ENCODE assay signal across 8 mouse cellular contexts in the genomic region with DNA sequence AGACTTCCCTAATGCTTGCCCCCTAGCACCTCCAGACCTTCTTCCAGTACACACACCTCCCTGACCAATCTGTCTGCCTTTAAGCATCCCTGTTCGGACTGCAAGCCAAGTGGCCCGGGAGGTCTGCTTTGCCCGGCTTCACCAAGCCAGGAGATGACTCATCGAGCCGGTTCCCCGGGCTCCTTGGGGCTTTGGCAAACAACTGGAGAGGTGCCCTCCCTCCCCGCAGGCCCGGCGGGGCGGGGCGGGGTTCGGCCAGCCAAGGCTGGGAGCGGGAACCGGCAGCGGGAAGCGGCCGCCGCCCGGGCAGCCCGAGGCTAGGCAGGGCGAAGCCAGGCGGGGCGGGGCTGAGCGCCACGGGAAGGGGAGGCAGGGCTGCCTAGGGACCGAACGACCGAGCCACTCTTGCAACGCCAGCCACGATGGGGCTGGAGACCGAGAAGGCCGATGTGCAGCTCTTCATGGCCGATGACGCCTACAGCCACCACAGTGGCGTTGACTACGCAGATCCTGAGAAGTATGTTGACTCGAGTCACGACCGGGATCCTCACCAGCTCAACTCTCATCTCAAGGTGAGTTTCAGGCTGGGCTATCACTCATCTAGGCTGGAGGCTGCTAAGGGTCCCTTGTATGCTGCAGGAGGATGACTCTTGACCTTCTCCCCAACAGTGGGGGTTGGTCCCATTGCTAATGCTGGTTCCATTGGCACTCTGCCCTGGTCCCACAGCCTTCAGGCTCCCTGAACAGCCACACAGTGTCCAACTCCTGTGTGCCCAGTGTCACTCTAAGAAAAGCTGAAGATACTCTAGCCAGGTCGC. TPM values are rescaled to one million over a fixed set of nuclear protein-coding genes. Genes with fewer than 3 reads are reported as not detected.
DNase-seq lines count a peak whose midpoint lies in the region; ATAC-seq and TF ChIP-seq lines count a peak whose summit lies in the region.

Gene Cav2 (plus strand): TSS at position 247 of the 818 bp plus-strand sequence.

- H3K9ac ChIP-seq in forebrain, embryonic 15.5 days (replicated peaks) = peak within 1 kb of the TSS; percentile 54
- peak within 1 kb of the TSS; percentile 32; the same call in 1 of the 2 replicates for H3K9ac ChIP-seq in liver, embryonic 16.5 days (ENCODE audit: low read depth, low read length)
- H3K9ac ChIP-seq in neural tube, embryonic 11.5 days (ENCODE audit: low read length) = peak within 1 kb of the TSS; percentile 69

- H3K36me3 ChIP-seq in E14TG2a.4 (ENCODE audit: insufficient read depth, low read length) = no peaks in the 10 kb centered on the region
- no peaks in the 10 kb centered on the region for H3K36me3 ChIP-seq in forebrain, embryonic 15.5 days
- H3K36me3 ChIP-seq in liver, embryonic 16.5 days (ENCODE audit: control insufficient read depth, insufficient read depth) = no peaks in the 10 kb centered on the region
- H3K36me3 ChIP-seq in neural tube, embryonic 11.5 days (ENCODE audit: control insufficient read depth, insufficient read depth, low read length) = no peaks in the 10 kb centered on the region
- no peaks in the 10 kb centered on the region for H3K36me3 ChIP-seq in testis, adult 2 months (ENCODE audit: control insufficient read depth, insufficient read depth, low read length)

- DNase-seq in cerebellum, adult 11 months = peak; percentile 62
- DNase-seq in heart, postnatal 10 days = peak; percentile 83 to 87
- DNase-seq in kidney, postnatal 4 days = peak; percentile 76 to 85
- DNase-seq in neural tube, embryonic 11.5 days (ENCODE audit: low spot score) = peak; percentile 65

- TF ChIP-seq CTCF in E14TG2a.4 (conservative IDR thresholded peaks at IDR 0.05; ENCODE audit: low read length) = no peak
- no peak for TF ChIP-seq CTCF in testis, adult 2 months (IDR thresholded peaks at IDR 0.05; ENCODE audit: control insufficient read depth, insufficient read depth, insufficient replicate concordance, low read depth, low read length)

- TF ChIP-seq POLR2A in testis, adult 2 months (IDR thresholded peaks at IDR 0.05; ENCODE audit: control insufficient read depth, low read depth, low read length) = no peak

- intact Hi-C loops in heart, postnatal 10 days (cut with DNase I) = loop anchor here (1.0 to 2.0 kb wide), 3 partner anchors 25 to 110 kb away; partner anchors contain the start of gene Cav1

- peak within 1 kb of the TSS; percentile 86 for H3K4me2 ChIP-seq in forebrain, embryonic 15.5 days (replicated peaks)
- peak within 1 kb of the TSS; percentile 68 for H3K4me2 ChIP-seq in liver, embryonic 16.5 days (ENCODE audit: low read depth, low read length)
- peak within 1 kb of the TSS; percentile 90 for H3K4me2 ChIP-seq in neural tube, embryonic 11.5 days (ENCODE audit: low read depth)

- H3K4me1 ChIP-seq in E14TG2a.4 (replicated peaks; ENCODE audit: low read depth, low read length) = peaks cover 17% of the 10 kb centered on the region
- H3K4me1 ChIP-seq in forebrain, embryonic 15.5 days = peaks cover 6% of the 10 kb centered on the region
- H3K4me1 ChIP-seq in liver, embryonic 16.5 days (ENCODE audit: control insufficient read depth, low read depth, low read length) = no peaks in the 10 kb centered on the region; the same call in 1 of the 2 replicates
- no peaks in the 10 kb centered on the region for H3K4me1 ChIP-seq in neural tube, embryonic 11.5 days (ENCODE audit: control insufficient read depth, insufficient read depth, low read length)
- H3K4me1 ChIP-seq in testis, adult 2 months (ENCODE audit: control insufficient read depth, insufficient read depth, low read length) = peaks cover 6% of the 10 kb centered on the region

- no peaks in the 10 kb centered on the region for H3K9me3 ChIP-seq in E14TG2a.4 (ENCODE audit: low read length)
- no peaks in the 10 kb centered on the region for H3K9me3 ChIP-seq in forebrain, embryonic 15.5 days
- H3K9me3 ChIP-seq in liver, embryonic 16.5 days (replicated peaks; ENCODE audit: control insufficient read depth, low read length) = no peaks in the 10 kb centered on the region
- no peaks in the 10 kb centered on the region for H3K9me3 ChIP-seq in neural tube, embryonic 11.5 days (ENCODE audit: control insufficient read depth, low read length)

- no peak within 1 kb of the TSS; the same call in 1 of the 2 replicates for H3K27ac ChIP-seq in forebrain, embryonic 15.5 days (replicated peaks)
- H3K27ac ChIP-seq in liver, embryonic 16.5 days (ENCODE audit: low read length) = no peak within 1 kb of the TSS
- H3K27ac ChIP-seq in neural tube, embryonic 11.5 days (ENCODE audit: low read depth, low read length) = no peak within 1 kb of the TSS
- H3K27ac ChIP-seq in testis, adult 2 months (ENCODE audit: control insufficient read depth, insufficient read depth, low read depth, low read length) = peak within 1 kb of the TSS; percentile 55

- peaks cover 30% of the 10 kb centered on the region for H3K27me3 ChIP-seq in E14TG2a.4 (ENCODE audit: insufficient read depth, low read length)
- no peaks in the 10 kb centered on the region for H3K27me3 ChIP-seq in forebrain, embryonic 15.5 days
- H3K27me3 ChIP-seq in liver, embryonic 16.5 days (ENCODE audit: control insufficient read depth, insufficient read depth, low read depth, low read length) = no peaks in the 10 kb centered on the region; the same call in 1 of the 2 replicates
- no peaks in the 10 kb centered on the region for H3K27me3 ChIP-seq in neural tube, embryonic 11.5 days (ENCODE audit: control insufficient read depth, insufficient read depth, low read length)
- no peaks in the 10 kb centered on the region for H3K27me3 ChIP-seq in testis, adult 2 months (ENCODE audit: control insufficient read depth, insufficient read depth, low read length)

- peak; percentile 96 for ATAC-seq in forebrain, embryonic 15.5 days (replicated peaks)
- ATAC-seq in liver, embryonic 16.5 days (ENCODE audit: low read depth) = peak; percentile 79
- ATAC-seq in neural tube, embryonic 11.5 days (ENCODE audit: insufficient read depth, low FRiP score, low TSS enrichment) = peak; percentile 86

- under 1% methylated on average over 40 of the region's 40 CpGs for WGBS in forebrain, embryonic 15.5 days
- WGBS in liver, embryonic 16.5 days (ENCODE audit: insufficient replicate concordance) = under 1% methylated on average over 37 of the region's 40 CpGs
- WGBS in neural tube, embryonic 11.5 days = 1% methylated on average over 37 of the region's 40 CpGs

- peak within 1 kb of the TSS; percentile 72 for H3K4me3 ChIP-seq in E14TG2a.4 (replicated peaks; ENCODE audit: low read length)
- peak within 1 kb of the TSS; percentile 46 for H3K4me3 ChIP-seq in forebrain, embryonic 15.5 days
- H3K4me3 ChIP-seq in liver, embryonic 16.5 days (ENCODE audit: low read depth, low read length) = peak within 1 kb of the TSS; percentile 58
- peak within 1 kb of the TSS; percentile 46 for H3K4me3 ChIP-seq in neural tube, embryonic 11.5 days (ENCODE audit: low read depth, low read length)
- H3K4me3 ChIP-seq in testis, adult 2 months (ENCODE audit: control insufficient read depth, low read depth, low read length) = peak within 1 kb of the TSS; percentile 69

RNA-seq across cellular contexts. Expression of gene Cav2, which starts in this region (rescaled TPM):
- polyA plus RNA-seq in forebrain, embryonic 15.5 days (2015; fragmentation: Nextera tagmentation; extraction: Ambion mirVana) = 10.9 and 12.0 TPM in 2 replicates
- total RNA-seq in heart, postnatal 10 days (2021) = 10 to 100 TPM; 70.9 to 79.4 TPM
- 3.0 and 3.3 TPM in 2 replicates for polyA plus RNA-seq in liver, embryonic 16.5 days (2015; fragmentation: Nextera tagmentation; extraction: Ambion mirVana)
- polyA plus RNA-seq in neural tube, embryonic 11.5 days (2014; fragmentation: Nextera tagmentation; extraction: Ambion mirVana) = 5.3 and 6.4 TPM in 2 replicates
- polyA plus RNA-seq in testis, adult 2 months (2012; rRNA removed) = 2.3 and 4.1 TPM in 2 replicates
